Mouse (Mus musculus): Measurements from ENCODE around the gene Amdhd1. TPM values are rescaled to one million over a fixed set of nuclear protein-coding genes. Genes with fewer than 3 reads are reported as not detected.

Amdhd1 gene
- polyA plus RNA-seq, 1 experiment from 2014 or later: 1.7 TPM

DNA sequence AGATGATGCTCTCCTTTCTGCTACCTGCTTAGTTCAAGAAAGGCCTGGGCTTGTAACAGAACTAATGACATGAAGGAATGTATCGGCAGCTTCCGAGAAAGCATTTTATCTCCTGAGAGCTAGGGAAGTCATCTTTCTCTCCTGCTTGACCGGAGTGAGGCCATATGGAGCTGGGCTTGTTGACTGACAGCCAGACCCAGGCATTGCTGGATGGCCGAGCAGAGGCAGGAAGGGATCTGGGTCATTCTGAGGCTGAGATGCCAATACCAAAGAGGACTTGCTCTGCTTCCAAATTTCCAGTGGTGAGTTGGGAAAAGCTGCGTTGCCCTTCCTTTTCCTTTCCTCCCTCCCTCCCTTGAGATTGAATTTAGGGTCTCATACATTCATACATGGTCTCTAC lies 20.1 kb downstream of the Amdhd1 start:
- no peaks in the 10 kb centered on the region for H3K9me3 ChIP-seq (replicated peaks; ENCODE audit: control insufficient read depth, low read length)
- no peak overlapping the region for H3K27ac ChIP-seq (ENCODE audit: low read length)
- no peak overlapping the region for H3K9ac ChIP-seq (ENCODE audit: low read length)
- no peaks in the 10 kb centered on the region for H3K36me3 ChIP-seq (ENCODE audit: control insufficient read depth, insufficient read depth, low read length)
- WGBS: 71% methylated on average over 5 of the region's 5 CpGs
- no peaks in the 10 kb centered on the region for H3K27me3 ChIP-seq (ENCODE audit: control insufficient read depth, insufficient read depth, low read length)
- no peak overlapping the region for H3K4me2 ChIP-seq (ENCODE audit: low read depth, low read length)
- no peaks in the 10 kb centered on the region for H3K4me1 ChIP-seq (ENCODE audit: control insufficient read depth, insufficient read depth, low read length)
- ATAC-seq (ENCODE audit: insufficient read depth, low FRiP score): no peak
- no peak overlapping the region for H3K4me3 ChIP-seq (replicated peaks; ENCODE audit: low read length)

DNA sequence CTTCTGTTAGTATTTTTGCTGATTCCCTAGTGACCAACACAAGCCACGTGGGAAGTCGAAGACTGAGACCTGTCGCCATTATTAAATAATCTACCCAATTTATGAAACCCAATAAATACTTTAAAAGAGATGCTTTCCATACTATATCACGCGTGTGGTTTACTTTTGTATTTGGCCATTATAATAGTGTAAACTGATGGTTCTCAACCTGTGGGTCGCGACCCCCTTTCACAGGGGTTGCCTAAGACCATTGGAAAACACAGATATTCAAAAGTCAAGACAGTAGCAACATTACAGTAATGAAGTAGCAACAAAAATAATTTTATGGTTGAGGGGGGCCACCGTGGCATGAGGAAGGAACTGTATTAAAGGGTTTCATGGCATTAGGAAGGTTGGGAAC lies 20.7 kb downstream of the Amdhd1 start:
- no peak for ATAC-seq (ENCODE audit: insufficient read depth, low FRiP score)
- 89% methylated on average over 8 of the region's 8 CpGs for WGBS
- Histone ChIP-seq H3K4me1 (ENCODE audit: control insufficient read depth, insufficient read depth, low read length) (no peaks in the 10 kb centered on the region), H3K9ac (ENCODE audit: low read length) (no peak overlapping the region), H3K9me3 (replicated peaks; ENCODE audit: control insufficient read depth, low read length) (no peaks in the 10 kb centered on the region), H3K27ac (ENCODE audit: low read length) (no peak overlapping the region), H3K4me2 (ENCODE audit: low read depth, low read length) (no peak overlapping the region), H3K4me3 (replicated peaks; ENCODE audit: low read length) (no peak overlapping the region), H3K27me3 (ENCODE audit: control insufficient read depth, insufficient read depth, low read length) (no peaks in the 10 kb centered on the region), H3K36me3 (ENCODE audit: control insufficient read depth, insufficient read depth, low read length) (no peaks in the 10 kb centered on the region)

DNA sequence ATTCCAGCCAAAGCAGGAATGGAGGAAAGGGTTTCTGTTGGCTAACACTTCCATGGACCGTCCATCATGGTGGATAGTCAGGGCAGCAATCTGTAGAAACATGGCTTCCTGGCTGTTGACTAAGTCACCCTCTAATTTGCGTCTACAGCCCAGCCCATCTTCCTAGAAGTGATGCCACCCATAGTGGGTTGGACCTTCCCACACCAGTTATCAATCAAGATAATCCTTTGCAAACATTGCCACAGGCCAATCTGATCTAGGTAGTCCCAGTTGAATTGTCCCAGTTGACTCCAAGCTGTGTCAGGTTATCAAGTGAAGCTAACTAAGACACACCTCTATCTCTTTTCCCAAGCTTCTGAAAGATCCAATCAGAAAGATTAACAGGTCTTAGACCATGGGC lies 21.2 kb downstream of the Amdhd1 start:
- Histone ChIP-seq H3K27ac (ENCODE audit: low read length) (no peak overlapping the region), H3K9ac (ENCODE audit: low read length) (no peak overlapping the region), H3K4me1 (ENCODE audit: control insufficient read depth, insufficient read depth, low read length) (no peaks in the 10 kb centered on the region), H3K27me3 (ENCODE audit: control insufficient read depth, insufficient read depth, low read length) (no peaks in the 10 kb centered on the region), H3K9me3 (replicated peaks; ENCODE audit: control insufficient read depth, low read length) (no peaks in the 10 kb centered on the region), H3K36me3 (ENCODE audit: control insufficient read depth, insufficient read depth, low read length) (no peaks in the 10 kb centered on the region), H3K4me2 (ENCODE audit: low read depth, low read length) (no peak overlapping the region), H3K4me3 (replicated peaks; ENCODE audit: low read length) (no peak overlapping the region)
- WGBS: 70% methylated on average over 2 of the region's 2 CpGs
- ATAC-seq (ENCODE audit: insufficient read depth, low FRiP score): no peak

DNA sequence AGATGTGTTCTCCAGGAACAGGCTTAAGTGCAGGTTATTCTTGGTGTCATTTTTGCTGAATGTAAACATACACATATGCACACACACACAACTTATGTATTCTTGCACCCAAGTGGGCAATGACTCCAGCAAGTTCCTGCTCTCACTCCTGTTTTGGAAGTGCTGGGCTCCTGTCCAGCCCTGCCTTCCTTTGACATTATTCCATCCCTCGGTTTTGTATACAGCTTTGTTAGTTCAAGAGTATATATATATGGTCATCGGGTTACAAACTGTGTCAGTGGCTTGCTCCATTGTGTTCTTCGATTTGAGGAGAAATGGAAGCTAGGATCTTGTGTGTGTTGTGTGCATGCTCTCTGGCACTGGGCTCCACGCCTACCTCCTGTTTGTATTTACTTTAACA lies 21.6 kb downstream of the Amdhd1 start:
- WGBS: 68% methylated on average over 4 of the region's 4 CpGs
- no peak overlapping the region for H3K4me3 ChIP-seq (replicated peaks; ENCODE audit: low read length)
- no peak overlapping the region for H3K9ac ChIP-seq (ENCODE audit: low read length)
- no peak overlapping the region for H3K4me2 ChIP-seq (ENCODE audit: low read depth, low read length)
- no peaks in the 10 kb centered on the region for H3K9me3 ChIP-seq (replicated peaks; ENCODE audit: control insufficient read depth, low read length)
- no peaks in the 10 kb centered on the region for H3K4me1 ChIP-seq (ENCODE audit: control insufficient read depth, insufficient read depth, low read length)
- no peaks in the 10 kb centered on the region for H3K27me3 ChIP-seq (ENCODE audit: control insufficient read depth, insufficient read depth, low read length)
- peak overlapping the region; percentile 25; the same call in 1 of the 2 replicates for H3K27ac ChIP-seq (ENCODE audit: low read length)
- ATAC-seq (ENCODE audit: insufficient read depth, low FRiP score): no peak
- no peaks in the 10 kb centered on the region for H3K36me3 ChIP-seq (ENCODE audit: control insufficient read depth, insufficient read depth, low read length)

DNA sequence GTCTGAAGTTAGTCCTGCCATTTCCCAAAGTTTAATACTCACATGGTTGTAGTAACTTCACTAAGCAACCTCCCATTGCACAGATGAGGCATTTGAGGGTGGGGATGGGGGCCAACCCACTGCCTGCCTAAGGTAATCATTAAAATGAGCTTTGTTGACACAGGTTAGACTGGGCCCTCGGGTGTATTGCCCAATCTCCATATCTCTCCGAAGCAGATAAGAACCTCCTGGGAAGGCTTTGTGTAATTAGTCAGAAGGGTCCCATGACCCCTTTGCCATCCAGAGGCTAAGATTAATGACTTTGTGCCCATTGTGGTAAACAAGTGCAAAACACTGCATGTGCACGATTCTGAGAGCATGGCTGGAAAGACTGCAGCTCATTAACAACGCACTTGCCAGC lies 22.1 kb downstream of the Amdhd1 start:
- no peak overlapping the region for H3K4me2 ChIP-seq (ENCODE audit: low read depth, low read length)
- ATAC-seq (ENCODE audit: insufficient read depth, low FRiP score): peak; percentile 92

DNA sequence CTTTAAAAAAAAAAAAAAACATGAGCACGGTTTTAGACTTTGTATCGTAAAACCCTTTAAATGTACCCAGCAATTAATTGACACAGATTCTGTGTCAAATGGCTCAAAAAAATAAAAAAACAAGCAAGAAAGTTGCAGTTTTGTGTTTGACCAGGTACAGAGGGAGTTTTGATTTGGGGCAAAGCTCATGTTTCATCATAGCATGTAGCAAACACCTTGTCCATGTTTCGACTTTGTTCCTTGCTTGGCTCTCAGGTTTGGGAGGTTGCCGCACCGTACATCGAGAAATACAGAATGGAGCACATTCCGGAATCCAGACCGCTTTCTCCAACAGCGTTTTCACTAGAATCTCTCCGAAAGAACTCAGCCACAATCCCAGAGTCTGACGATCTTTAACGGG lies 23.9 kb downstream of the Amdhd1 start:
- H3K9me3 ChIP-seq (replicated peaks; ENCODE audit: control insufficient read depth, low read length): no peaks in the 10 kb centered on the region
- H3K27me3 ChIP-seq (ENCODE audit: control insufficient read depth, insufficient read depth, low read length): no peaks in the 10 kb centered on the region
- no peak for ATAC-seq (ENCODE audit: insufficient read depth, low FRiP score)
- H3K27ac ChIP-seq (ENCODE audit: low read length): no peak overlapping the region
- H3K9ac ChIP-seq (ENCODE audit: low read length): no peak overlapping the region
- WGBS: 82% methylated on average over 12 of the region's 12 CpGs
- no peaks in the 10 kb centered on the region for H3K4me1 ChIP-seq (ENCODE audit: control insufficient read depth, insufficient read depth, low read length)
- H3K36me3 ChIP-seq (ENCODE audit: control insufficient read depth, insufficient read depth, low read length): no peaks in the 10 kb centered on the region
- no peak overlapping the region for H3K4me2 ChIP-seq (ENCODE audit: low read depth, low read length)
- H3K4me3 ChIP-seq (replicated peaks; ENCODE audit: low read length): no peak overlapping the region

More for the DNA sequence above, 22.1 kb downstream of the Amdhd1 start:
- Histone ChIP-seq H3K27ac (ENCODE audit: low read length) (no peak overlapping the region), H3K9me3 (replicated peaks; ENCODE audit: control insufficient read depth, low read length) (no peaks in the 10 kb centered on the region), H3K4me3 (replicated peaks; ENCODE audit: low read length) (no peak overlapping the region), H3K36me3 (ENCODE audit: control insufficient read depth, insufficient read depth, low read length) (no peaks in the 10 kb centered on the region), H3K27me3 (ENCODE audit: control insufficient read depth, insufficient read depth, low read length) (no peaks in the 10 kb centered on the region), H3K9ac (ENCODE audit: low read length) (no peak overlapping the region), H3K4me1 (ENCODE audit: control insufficient read depth, insufficient read depth, low read length) (no peaks in the 10 kb centered on the region)
- 15% methylated on average over 4 of the region's 4 CpGs for WGBS

DNA sequence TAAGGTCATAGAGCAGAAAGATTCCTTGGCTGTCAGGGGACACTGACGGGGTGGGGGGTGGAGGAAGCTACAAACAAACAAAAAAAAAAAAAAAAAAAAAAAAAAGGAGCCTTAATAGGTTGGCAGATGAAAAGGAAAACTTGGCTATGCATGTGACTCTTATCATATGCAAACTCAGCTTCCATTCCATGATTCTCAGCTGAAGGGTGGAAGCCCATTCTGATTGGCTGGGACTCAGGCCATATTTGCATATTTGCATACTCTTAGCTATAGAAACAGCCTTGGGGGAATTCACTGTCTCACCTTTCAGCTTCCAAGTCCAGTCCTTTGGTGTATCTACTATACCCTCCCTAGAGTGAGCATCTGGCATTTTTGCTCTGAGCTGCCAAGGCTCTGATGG lies 24.4 kb downstream of the Amdhd1 start:
- no peaks in the 10 kb centered on the region for H3K36me3 ChIP-seq (ENCODE audit: control insufficient read depth, insufficient read depth, low read length)
- H3K27me3 ChIP-seq (ENCODE audit: control insufficient read depth, insufficient read depth, low read length): no peaks in the 10 kb centered on the region
- no peak overlapping the region for H3K4me3 ChIP-seq (replicated peaks; ENCODE audit: low read length)
- WGBS: 32% methylated on average over 1 of the region's 1 CpGs
- H3K9me3 ChIP-seq (replicated peaks; ENCODE audit: control insufficient read depth, low read length): no peaks in the 10 kb centered on the region
- H3K4me2 ChIP-seq (ENCODE audit: low read depth, low read length): no peak overlapping the region
- H3K9ac ChIP-seq (ENCODE audit: low read length): no peak overlapping the region
- no peak overlapping the region for H3K27ac ChIP-seq (ENCODE audit: low read length)
- H3K4me1 ChIP-seq (ENCODE audit: control insufficient read depth, insufficient read depth, low read length): no peaks in the 10 kb centered on the region
- no peak for ATAC-seq (ENCODE audit: insufficient read depth, low FRiP score)

DNA sequence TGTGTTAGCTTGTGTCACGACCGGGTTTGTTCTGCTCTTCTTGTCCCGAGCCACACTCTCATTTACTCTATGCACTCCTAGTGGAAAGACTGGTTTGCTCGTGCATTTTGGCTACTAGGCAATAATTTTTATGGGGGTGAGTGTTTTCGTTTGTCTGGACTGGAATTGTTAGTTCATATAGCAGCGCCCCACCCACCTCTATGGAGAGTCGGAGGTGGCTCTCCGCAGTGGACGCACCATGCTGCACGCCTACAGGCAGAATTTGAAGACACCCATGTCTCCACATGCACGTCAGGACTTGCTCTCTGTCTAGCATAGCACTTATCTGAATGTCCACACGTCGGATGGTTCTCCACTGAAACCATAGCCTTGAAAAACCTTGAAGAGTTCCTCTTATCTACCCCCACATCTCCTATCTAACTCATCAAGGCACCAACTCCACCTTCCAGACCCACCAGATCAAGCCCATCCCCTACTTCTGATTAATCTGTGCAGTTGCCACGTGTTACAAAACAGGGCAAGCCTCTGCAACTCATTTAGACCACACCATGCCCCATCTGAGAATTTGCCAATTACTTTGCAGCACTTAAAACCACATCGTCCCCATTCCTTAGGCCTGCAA lies 30.2 kb downstream of the Amdhd1 start:
- H3K4me3 ChIP-seq (replicated peaks; ENCODE audit: low read length): no peak overlapping the region
- no peaks in the 10 kb centered on the region for H3K4me1 ChIP-seq (ENCODE audit: control insufficient read depth, insufficient read depth, low read length)
- H3K27ac ChIP-seq (ENCODE audit: low read length): no peak overlapping the region
- H3K4me2 ChIP-seq (ENCODE audit: low read depth, low read length): no peak overlapping the region
- no peak for ATAC-seq (ENCODE audit: insufficient read depth, low FRiP score)
- H3K9ac ChIP-seq (ENCODE audit: low read length): no peak overlapping the region
- H3K9me3 ChIP-seq (replicated peaks; ENCODE audit: control insufficient read depth, low read length): no peaks in the 10 kb centered on the region
- H3K36me3 ChIP-seq (ENCODE audit: control insufficient read depth, insufficient read depth, low read length): no peaks in the 10 kb centered on the region
- no peaks in the 10 kb centered on the region for H3K27me3 ChIP-seq (ENCODE audit: control insufficient read depth, insufficient read depth, low read length)
- WGBS: 77% methylated on average over 15 of the region's 15 CpGs

DNA sequence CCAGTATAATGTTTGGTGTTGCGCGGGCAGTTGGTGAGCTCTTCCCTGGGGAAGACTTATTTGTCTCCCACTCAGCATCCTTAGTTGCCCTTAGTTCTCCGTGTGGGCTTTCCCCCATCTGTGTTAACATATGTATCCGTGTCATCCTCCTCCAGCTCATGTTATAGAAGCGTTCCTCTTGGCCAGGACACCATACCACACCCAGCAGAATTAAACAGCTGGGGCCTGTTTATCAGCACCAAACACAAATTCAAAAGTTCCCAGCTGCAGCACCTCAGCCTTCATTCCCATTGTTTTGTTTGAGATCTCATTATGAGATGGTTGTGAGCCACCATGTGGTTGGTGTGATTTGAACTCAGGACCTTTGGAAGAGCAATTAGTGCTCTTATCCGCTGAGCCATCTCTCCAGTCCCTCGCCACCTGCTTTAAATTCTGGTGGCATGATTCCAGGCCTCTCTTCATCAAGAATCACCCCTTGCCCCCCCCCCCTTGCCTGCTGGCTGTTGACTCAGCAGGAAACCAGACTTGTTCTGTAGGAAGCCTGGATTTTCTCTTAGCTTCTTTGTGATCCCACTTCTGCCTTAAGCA lies 31.4 kb downstream of the Amdhd1 start:
- no peak overlapping the region for H3K4me2 ChIP-seq (ENCODE audit: low read depth, low read length)
- no peak overlapping the region for H3K27ac ChIP-seq (ENCODE audit: low read length)
- no peaks in the 10 kb centered on the region for H3K4me1 ChIP-seq (ENCODE audit: control insufficient read depth, insufficient read depth, low read length)
- H3K27me3 ChIP-seq (ENCODE audit: control insufficient read depth, insufficient read depth, low read length): no peaks in the 10 kb centered on the region
- no peaks in the 10 kb centered on the region for H3K9me3 ChIP-seq (replicated peaks; ENCODE audit: control insufficient read depth, low read length)
- no peak for ATAC-seq (ENCODE audit: insufficient read depth, low FRiP score)
- H3K9ac ChIP-seq (ENCODE audit: low read length): no peak overlapping the region
- WGBS: 73% methylated on average over 7 of the region's 7 CpGs
- no peaks in the 10 kb centered on the region for H3K36me3 ChIP-seq (ENCODE audit: control insufficient read depth, insufficient read depth, low read length)
- no peak overlapping the region for H3K4me3 ChIP-seq (replicated peaks; ENCODE audit: low read length)

Data from stomach, embryonic 16.5 days (tissue).